Mouse (Mus musculus): ENCODE data around the gene Col9a2.
A peak's percentile ranks its signal among the peaks of the same experiment; 100 is the strongest.
"Not testable (repeated sequence)": the region's sequence is repeated elsewhere in the genome, so short reads cannot be mapped to it uniquely, and the experiment has no call there.

Col9a2 gene

DNA sequence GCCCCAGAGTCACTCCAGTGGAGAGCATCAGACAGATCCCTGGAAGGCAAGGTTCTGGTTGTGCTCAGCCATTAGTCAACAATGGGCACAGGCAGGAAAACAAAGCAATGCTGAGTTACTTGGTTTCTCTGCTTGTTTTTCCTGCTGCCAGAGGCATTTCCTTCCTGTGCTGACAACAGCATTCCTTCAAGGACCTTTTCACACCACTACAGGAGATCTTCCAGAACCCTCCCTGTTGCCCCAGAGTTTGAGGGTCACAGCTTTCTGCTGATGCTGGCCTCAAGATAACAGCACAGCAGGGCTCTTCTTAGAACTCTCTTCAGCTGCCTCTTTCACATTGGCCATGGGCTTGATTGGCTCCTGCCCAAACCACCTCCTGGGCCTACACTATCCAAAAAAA lies 17.3 kb upstream of the Col9a2 start:
- no peak for DNase-seq

DNA sequence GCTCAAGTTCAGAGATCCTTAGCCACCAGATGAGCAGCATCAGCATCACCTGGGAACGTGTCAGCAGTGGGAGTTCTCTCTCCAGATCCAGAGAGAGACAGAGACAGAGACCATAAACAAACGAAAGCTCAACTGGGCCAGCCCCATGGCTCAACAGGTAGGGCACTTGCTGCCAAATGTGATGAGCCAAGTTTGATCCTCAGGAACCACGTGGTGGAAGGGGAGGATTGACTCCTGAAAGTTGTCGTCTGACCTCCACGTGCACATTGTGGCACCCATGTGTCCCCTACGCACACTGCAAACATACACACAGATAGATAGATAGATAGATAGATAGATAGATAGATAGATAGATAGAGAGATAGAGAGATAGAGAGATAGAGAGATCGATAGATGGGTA lies 15.7 kb upstream of the Col9a2 start:
- DNase-seq: no peak

DNA sequence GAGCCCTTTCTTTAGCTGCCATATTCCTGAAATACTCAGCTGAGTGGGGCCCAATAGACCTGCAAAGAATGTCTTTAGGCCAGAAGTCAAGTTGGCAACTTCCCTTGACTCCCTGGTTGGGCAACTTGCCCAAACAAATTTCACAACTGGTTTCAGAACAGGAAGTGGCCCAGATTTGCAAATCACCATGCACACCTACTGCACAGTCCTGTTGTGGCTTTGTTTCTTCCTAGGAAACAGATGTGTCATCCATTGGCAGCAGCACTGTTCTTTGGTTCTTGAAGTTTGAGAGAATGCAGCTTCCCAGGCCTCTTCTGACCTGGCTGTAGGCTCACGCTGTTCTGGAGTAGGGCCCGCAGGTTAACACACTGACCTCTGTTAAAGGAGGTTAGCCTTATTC lies 15.2 kb upstream of the Col9a2 start:
- no peak for DNase-seq

DNA sequence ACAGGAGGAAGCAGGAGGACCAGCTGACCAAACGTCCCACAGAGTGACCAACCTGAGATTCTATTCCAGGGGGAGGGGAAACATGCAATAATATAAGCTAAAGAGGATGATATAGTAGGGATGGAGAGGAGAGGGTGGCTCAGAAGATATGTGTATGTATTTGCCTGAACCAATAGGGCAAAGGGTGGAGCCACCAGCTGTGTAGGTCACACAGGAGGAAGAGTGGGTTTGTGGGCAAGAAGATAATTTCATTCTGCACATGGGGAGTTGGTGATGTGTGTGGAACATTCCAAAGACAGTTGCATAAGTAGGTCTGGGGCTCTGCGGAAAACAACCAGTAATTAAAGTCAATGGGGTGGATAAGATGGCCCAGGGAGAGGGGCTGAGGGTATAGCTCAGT lies 13.5 kb upstream of the Col9a2 start:
- DNase-seq: no peak

DNA sequence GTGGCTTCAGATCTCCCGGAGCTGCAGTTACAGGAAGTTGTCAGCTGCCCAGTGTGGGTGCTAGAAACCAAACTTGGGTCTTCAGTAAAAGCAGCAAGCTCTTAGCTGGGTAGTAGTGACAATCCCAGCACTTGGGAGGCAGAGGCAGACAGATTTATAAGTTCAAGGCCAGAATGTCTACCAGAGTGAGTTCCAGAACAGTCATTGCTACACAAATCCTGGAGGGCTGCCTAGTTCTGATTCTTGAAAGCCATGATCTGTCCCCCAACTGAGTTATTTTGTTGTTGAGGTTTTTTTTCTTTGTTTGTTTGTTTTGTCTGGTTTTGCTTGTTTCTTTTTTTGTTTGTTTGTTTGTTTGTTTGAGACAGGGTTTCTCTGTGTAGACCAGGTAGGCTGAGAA lies 11.0 kb upstream of the Col9a2 start:
- DNase-seq: no peak

DNA sequence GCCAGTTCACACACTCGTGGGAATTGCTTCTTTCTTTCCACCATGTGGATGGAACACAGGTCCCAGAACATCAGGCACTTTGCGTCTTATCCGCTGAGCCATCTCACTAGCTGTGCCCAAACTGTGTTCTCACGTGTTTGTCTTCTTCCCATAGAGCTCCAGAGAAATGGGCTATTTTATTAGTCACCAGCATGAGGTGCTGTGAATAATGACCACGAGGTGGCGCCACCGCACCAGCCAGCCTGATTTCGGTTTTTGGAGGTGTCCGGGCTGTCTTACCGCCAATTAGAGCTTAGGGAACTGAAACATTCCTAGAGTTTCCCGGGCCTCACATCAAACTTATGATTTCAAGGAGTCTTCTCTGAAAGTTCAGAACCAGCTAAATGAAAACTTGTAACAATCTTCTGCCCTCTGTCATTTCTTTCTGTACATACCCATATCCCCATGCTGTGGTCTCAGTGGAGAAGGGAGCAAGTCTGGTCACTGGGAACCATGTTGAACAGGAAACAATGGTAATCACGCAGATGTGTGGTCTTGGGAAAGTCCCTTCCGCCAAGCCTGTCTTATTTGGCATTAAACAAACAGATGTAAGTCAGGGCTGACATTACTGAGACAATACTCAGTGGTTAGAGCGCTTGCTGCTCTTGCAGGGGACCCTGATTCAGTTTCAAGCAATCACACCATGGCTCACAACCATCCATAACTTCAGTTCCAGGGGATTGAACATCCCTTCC lies 10.4 kb upstream of the Col9a2 start:
- peak; percentile 46 for DNase-seq

DNA sequence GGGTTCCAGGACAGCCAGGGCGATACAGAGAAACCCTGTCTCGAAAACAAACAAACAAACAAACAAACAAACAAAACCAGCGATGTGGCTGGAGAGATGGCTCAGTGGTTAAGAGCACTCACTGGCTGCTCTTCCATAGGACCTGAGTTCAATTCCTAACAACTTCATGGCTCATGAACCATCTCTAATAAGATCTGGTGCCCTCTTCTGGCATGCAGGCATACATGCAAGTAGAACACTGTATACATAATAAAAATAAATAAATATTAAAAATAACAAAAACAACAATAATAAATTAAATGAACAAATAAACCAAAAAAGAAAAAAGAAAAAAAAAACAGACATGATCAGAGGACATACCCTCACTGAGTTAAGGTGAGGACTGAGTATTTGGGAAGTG lies 9.6 kb upstream of the Col9a2 start:
- no peak for DNase-seq

DNA sequence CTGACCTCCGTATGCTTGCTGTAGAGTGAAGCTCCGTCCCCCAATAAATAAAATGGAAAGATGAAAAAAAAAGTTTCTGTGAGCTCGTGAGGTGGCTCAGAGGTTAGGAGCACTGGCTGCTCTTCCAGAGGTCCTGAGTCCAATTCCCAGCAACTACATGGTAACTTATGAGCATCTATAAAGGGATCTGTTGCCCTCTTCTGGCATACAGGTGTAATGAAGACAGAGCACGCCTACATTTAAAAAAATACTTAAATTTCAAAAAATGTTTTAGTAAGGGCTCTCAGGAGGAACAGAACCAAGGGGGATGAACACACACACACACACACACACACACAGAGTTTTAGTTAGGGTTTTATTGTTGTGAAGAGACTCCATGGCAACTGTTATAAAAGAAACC lies 7.7 kb upstream of the Col9a2 start:
- DNase-seq: no peak

DNA sequence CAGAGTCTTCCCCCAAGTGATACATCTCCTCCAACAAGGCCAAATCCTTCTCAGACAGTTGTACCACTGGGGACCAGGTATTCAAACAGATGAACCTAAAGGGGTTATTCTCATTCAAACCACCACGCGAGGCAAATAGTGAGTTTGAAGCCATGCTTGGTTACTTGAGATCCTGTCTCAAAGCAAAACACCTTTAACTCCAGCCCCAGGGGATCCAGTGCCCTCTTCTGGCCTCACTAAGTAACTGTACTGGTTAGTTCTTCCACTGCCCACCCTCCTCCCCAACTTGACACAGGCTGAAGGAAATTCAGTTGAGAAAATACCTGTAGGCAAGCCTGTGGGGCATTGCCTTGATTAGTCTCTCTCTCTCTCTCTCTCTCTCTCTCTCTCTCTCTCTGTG lies 6.2 kb upstream of the Col9a2 start:
- DNase-seq: no peak

DNA sequence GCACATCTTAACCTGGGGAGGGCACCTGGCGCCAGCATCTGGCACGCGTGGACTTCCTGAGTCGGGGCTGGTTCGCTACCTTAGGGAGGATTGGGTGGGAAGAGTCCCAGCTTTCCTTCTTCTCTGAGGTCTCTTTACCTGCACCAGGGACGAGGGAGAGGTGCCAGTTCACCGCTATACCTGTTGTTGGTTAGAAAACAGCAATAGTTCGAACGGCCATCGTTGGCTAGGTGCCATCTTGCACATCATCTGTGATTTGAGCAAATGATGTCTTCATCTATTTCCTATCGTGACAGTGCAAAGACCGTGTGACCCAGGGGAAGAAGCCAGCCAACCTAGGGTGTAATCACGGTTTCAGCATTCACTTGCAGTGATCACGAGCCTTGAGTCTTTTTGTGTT lies 1.1 kb downstream of the Col9a2 start:
- DNase-seq: no peak

DNA sequence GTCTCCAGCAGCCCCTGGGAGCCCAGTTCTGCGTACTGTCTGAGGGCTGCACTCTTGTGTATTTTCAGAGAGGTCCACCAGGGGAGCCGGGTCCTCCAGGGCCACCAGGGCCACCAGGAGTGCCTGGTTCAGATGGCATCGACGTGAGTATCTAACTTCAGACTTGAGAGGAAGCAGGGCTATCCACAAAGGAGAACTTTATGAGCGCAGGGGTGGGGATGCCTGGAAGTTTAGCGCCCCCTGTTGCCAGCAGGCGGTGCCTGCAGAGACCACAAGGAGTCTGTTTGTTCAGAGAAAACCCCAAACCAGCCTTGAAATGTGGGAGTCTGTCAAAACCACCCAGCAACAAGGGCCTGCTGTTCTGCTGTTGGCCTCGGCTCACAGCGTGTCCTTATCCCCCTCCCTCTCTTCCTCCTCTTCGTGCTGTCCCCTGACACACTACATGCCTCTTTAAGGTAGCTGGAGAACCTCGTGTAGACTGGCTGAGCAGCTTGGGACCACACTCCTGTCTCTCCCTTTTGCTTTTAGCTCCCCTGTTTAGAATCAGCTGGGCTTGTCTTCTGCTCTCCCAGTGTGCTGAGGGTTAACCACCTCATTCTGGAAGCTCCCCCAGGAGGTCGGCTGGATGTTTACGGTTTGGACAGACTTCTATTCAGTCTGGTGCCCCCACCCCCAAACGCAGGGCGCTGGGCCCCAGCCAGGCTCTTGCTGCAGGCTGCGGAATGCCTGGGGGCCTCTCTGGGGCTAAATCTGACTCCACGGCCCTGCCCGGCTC lies 1.9 kb downstream of the Col9a2 start:
- DNase-seq: peak; percentile 63

DNA sequence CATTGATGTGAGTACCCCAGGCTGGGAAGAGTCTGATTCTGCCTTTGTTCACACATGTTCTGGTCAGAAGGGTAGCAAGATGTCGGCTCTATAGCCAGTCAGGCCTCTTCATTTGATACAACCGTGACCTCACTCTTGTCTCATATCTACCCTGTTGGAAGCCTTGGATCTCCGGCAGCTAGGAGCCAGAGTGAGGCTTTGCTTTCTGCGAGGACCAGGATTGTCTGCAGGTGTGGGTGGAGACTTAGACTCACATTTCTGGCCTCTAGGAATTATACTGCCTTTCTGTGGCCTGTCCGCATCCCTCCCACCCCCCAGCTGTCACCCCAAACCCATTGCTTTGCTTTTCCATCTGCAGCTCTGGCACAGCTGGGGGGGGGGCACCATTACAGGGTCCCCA lies 3.3 kb downstream of the Col9a2 start:
- no peak for DNase-seq

DNA sequence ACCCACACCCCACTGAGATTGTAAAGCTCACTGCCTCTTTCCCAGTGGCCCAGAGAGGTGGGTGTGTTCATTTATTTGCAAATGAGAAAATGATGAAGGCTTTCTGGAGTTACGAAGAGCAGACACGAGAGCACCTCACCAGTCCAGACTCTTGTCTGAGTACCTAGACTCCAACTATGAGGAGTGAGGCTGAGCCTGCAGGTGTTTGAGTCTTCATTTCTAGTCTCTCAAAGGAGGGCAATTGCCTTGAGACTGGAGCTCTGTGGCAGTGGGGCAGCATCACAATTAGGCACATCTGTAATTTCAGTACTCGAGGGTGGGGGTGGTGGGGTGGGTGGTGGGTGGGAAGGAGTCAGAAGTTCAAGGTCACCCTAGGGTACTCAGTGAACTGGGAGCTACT lies 3.8 kb downstream of the Col9a2 start:
- DNase-seq: no peak

DNA sequence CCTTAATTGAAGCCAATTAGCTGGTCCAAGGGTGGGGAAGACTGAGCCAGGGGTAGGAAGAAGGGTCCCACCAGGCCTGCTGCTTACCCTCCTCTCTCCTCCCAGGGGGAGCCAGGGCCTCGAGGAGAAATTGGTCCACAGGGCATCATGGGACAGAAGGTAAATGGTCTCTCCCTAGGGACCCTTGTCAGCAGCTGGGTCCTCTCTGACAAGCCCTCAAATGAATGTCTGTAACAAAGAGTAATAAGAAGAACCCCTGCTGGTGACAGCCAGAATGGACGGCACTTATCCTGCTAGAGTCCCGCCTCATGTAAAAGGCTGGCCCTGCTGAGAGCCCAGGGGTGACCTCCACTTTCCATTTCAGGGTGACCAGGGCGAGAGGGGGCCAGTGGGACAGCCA lies 12.7 kb downstream of the Col9a2 start:
- DNase-seq: no peak

DNA sequence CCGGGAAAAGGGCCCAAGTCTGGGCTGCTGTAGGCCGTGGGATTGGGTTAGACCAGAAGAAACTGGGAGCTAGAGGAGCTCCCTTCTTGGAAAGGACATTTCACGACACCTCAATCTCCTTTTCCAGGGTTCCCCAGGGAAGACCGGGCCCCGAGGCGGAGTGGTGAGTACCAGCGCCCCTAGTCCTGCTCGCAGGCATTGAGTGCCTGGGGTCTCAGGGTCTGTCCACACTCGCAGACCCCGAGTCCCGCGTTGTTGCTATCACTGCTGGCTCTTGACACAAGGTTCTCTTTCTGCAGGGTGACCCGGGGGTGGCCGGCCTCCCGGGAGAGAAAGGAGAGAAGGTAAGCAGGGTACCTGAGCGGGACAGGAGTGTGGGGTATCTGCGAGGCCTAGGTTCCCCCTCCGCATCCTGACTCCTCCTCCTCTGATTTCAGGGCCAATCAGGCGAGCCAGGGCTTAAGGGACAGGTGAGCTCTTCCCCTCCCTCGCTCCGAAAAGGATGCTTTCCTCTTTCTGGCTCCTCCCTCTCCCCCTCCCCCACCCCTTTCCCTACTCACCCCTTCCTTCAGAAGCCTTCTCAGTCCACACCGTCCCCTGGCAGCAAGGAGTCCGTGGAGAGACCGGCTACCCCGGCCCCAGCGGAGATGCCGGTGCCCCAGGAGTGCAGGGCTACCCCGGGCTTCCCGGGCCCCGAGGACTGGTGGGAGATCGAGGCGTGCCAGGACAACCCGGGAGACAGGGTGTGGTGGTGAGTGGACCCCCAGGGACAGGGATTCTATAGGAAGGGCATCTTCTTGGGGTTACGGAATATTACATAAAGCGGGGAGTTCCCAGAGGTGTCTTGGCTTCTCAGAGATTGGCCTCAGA lies 13.5 kb downstream of the Col9a2 start:
- no peak for DNase-seq

DNA sequence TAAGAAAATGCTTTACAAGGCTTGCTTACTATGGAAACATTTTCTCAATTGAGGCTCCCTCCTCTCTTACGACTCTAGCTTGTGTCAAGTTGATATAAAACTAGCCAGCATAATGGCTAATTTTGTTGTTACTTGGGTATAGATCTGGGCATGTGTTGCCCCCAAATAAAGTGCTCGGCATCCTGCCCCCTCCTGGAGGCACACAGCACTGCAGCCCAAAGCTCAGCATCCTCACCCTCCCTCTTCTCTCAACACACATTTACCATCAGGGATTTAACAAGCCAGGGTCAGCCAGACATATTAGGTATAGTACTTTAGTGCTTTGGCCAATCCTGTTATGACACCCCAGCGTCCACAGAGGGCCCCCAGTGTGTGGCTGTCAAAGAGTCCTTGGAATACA lies 17.2 kb downstream of the Col9a2 start:
- peak; percentile 43 for DNase-seq

DNA sequence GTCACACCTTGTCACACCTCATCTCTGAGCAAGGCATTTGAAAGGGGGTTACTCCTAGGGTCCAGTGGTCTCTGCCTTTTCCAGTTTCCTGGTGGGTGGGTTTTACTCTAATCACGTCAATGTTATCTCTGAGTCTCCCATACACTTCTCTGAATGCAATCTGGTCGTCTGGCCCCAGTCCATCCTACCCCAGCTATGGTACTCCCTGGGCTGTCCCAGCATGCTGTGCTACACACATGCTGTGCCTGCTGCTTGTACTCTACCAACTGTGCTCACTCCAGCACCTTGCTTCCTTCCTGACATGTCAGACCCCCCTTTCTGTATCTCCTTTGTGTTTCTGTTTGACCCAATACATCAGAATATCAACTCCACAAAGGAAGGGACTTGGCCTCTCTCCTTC lies 17.8 kb downstream of the Col9a2 start:
- DNase-seq: no peak

DNA sequence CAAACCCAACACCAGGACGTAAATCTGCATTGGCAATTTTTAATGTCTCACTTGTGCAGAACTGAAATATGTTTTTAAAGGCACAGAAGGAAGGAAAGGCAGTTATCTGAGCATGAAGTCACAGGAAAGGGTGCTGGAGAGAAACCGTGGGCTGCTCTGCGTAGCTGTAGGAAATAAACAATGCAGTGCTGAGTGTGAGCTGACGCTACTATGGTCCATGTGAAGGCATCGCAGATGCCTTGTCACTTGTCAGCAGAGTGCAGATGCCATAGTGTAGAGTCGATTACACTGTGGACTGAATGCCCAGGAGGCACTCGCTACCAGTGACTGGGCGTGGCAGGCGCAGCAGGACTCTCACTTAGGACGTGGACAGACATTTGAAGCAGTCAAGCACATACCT lies 20.0 kb downstream of the Col9a2 start:
- DNase-seq: not testable (repeated sequence)

DNA sequence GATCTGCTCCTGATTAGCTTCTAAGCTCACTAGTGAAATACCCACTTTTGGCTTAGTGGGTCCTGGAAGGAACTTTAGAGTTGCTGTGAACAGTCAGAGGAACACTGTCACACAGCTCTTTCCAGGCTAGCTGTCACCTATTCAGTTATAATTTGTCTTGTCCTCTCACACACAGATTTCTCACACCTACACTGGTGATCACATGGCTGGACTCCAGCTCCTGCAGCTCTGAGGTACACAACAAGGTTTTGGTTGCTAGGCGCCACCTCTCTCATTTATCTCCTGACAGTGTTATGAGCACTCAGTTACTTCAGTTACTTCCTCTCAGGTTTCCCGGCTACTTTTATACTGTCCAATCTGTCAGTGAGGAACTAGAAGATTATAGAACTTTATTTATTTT lies 26.2 kb downstream of the Col9a2 start:
- DNase-seq: no peak

DNA sequence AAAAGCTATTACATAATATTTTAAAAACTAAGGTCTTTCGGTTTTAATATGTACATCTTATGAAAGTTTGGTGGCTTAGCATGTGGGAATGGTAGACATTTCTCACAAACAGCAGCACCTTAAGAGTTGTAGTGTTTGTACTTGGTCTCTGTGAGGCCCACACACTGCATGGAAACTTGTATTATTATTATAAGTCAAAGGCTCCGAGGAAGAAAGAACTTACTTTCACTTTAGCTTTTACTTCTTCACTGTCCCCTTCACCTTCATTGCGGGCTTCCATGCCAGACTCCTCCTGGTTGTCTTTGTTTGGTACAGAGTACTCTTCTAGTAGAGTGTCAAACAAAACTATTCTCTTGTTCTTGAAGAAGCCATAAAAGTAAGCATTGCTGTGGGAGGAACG lies 35.1 kb downstream of the Col9a2 start:
- no peak for DNase-seq

DNA sequence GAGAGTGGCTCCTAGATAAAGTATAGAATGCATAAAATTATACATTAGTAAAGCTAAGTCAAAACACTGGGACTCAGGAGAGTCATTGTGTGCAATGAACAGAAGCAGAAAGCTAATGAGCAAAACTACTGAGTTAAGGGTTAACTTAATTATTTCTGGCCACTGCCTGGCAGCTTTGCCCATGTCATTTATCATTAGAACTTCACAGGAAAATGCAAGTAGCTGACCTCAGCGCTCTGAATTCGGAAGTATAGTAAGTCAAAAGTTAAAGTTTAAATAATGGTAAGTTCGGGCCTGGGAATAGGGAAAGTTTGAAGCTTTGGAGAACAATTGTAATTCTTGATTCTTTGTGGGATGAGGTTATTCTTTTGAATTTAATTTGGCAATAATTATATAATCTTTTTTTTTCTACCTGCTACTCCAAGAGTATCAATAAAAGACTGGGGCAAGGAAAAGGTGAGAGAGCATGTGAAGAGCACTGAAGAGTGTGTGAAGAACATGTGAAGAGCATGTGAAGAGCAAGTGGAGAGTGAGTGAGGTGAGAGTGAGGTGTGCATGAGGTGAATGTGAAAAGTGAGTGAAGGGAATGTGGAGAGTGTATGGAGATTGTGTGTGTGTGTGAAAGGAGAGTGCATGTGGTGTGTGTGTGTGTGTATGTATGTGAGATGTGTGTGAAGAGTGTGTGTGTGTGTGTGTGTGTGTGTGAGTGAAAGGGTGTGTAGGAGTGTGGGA lies 38.9 kb downstream of the Col9a2 start:
- no peak for DNase-seq

DNA sequence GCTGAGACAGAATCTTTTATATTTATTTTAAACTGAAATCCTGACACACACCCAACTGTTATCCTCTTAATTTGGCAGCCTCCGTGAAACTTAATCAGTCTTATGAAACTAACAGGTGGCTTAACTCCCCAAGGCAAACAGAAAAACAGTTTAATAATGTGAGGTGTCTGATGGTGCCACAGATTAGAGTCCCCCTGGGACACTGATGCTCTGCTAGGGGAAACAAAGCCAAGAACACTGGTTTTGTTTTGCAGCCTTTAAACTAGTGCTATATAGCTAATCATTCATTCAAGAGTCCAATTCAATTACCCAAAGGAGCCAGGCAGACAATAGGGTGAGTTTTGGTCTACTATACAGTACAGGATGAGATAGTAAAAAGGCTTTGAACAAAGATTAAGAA lies 41.2 kb downstream of the Col9a2 start:
- no peak for DNase-seq

DNA sequence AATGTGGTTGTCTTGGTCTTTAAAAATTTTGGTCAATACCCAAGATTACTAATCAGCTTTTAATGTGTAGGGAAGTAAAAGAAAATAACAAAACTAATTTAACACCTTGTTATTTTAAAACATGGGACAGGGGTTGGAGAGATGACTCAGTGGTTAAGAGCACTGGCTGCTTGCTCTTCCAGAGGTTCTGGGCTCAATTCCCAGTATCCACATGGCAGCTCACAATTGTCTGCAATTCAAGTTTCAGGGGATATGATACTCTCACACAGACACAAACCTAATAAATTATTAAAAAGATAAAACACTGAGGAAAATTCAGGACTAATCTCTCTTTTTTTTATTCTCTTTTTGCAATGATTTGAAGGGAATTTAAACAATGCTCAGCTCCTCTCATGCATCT lies 45.3 kb downstream of the Col9a2 start:
- DNase-seq: no peak
